Mouse (Mus musculus): Measurements from ENCODE around the gene Myl4.

GRCm38 (mm10) chr11:104637010-104637409 is 86.5 kb downstream of the Myl4 start:
- TF ChIP-seq CTCF (IDR thresholded peaks at IDR 0.05; ENCODE audit: low read depth, low read length) (no peak), POLR2A (IDR thresholded peaks at IDR 0.05; ENCODE audit: extremely low read depth, insufficient read depth, low read length) (no peak)
